In the genomic region with DNA sequence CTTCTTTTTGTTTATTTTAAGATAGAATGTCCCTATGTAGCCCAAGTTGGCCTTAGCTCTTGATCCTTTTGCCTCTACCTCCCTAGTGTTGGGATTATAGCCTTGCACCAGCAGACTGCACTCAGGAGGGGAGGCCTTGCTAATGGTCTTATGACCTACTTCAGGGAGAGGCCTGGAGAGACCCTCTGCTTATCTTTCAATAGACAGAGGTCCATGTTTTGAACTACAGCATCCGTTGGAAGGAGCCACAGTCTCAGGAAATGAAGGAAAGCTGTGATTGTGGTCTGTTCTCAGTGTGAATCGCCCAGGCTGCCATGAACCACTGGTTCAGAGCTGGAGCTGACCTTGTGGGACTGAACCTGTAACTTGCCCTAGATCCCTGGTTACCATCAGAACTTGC, we compare ENCODE assay signal across 16 mouse cellular contexts. TPM values are rescaled to one million over a fixed set of nuclear protein-coding genes. Genes with fewer than 3 reads are reported as not detected.
"Had no signal": no experiment of that assay in that cellular context is flagged by ENCODE, and none has a peak within 500 bp of the region (broad histone marks: within the 10 kb centered on the region; RNA-seq: fewer than 3 reads in every experiment).

No protein-coding gene starts in this region.

RNA-seq across cellular contexts. Expression of gene 4930467E23Rik, which starts 27.1 kb away (rescaled TPM):
- polyA plus RNA-seq: heart, embryonic 11.5 days; heart, embryonic 13.5 days; heart, embryonic 15.5 days; heart, postnatal 0 days; hindbrain, embryonic 11.5 days; hindbrain, embryonic 13.5 days; hindbrain, embryonic 15.5 days; hindbrain, postnatal 0 days; intestine, postnatal 0 days; kidney, embryonic 14.5 days; kidney, embryonic 16.5 days; limb, embryonic 10.5 days; limb, embryonic 12.5 days; limb, embryonic 14.5 days; liver, embryonic 11.5 days; liver, embryonic 13.5 days had no signal
